In genomic region chr7:4602969-4603368, GRCm38 (mm10) we compare ENCODE assay signal across 31 mouse cellular contexts. TPM values are rescaled to one million over a fixed set of nuclear protein-coding genes. Genes with fewer than 3 reads are reported as not detected.
DNase-seq lines count a peak whose midpoint lies in the region; ATAC-seq and TF ChIP-seq lines count a peak whose summit lies in the region.
"Had no signal": no experiment of that assay in that cellular context is flagged by ENCODE, and none has a peak within 500 bp of the region (broad histone marks: within the 10 kb centered on the region; RNA-seq: fewer than 3 reads in every experiment).

No protein-coding gene starts in this region.

- 0 out of 2 replicates have a peak, but pooled peaks cover 3% of the 10 kb centered on the region for H3K4me1 ChIP-seq in intestine, postnatal 0 days (replicated peaks; ENCODE audit: control insufficient read depth, insufficient read depth, low read length)
- no peaks in the 10 kb centered on the region for H3K4me1 ChIP-seq in stomach, postnatal 0 days (replicated peaks; ENCODE audit: control insufficient read depth, insufficient read depth)
- H3K4me1 ChIP-seq: forebrain, embryonic 10.5 days; forebrain, embryonic 13.5 days; heart, embryonic 13.5 days had no signal

- ATAC-seq in intestine, postnatal 0 days: peak; percentile 75
- ATAC-seq in stomach, postnatal 0 days (ENCODE audit: low FRiP score, low TSS enrichment): peak; percentile 78
- ATAC-seq: CD4-positive, CD25-positive, alpha-beta regulatory T cell, adult 4 months; forebrain, embryonic 13.5 days; forebrain, embryonic 16.5 days; hindbrain, postnatal 0 days had no signal

- peak overlapping the region; percentile 93 for H3K27ac ChIP-seq in intestine, postnatal 0 days (ENCODE audit: low read depth, low read length)
- peak overlapping the region; percentile 74; the same call in 1 of the 2 replicates for H3K27ac ChIP-seq in stomach, postnatal 0 days (replicated peaks)
- H3K27ac ChIP-seq: forebrain, embryonic 10.5 days; forebrain, embryonic 13.5 days; heart, embryonic 10.5 days; heart, embryonic 13.5 days; hindbrain, embryonic 14.5 days; hindbrain, postnatal 0 days had no signal

- peak overlapping the region; percentile 59 for H3K4me2 ChIP-seq in intestine, postnatal 0 days (replicated peaks; ENCODE audit: low read depth)
- no peak overlapping the region; the same call in 1 of the 2 replicates for H3K4me2 ChIP-seq in stomach, postnatal 0 days (replicated peaks; ENCODE audit: low read depth)
- H3K4me2 ChIP-seq: forebrain, embryonic 13.5 days; heart, embryonic 13.5 days; hindbrain, embryonic 14.5 days had no signal

- H3K27me3 ChIP-seq in intestine, postnatal 0 days (replicated peaks; ENCODE audit: control insufficient read depth, insufficient read depth, low read length): no peaks in the 10 kb centered on the region
- no peaks in the 10 kb centered on the region for H3K27me3 ChIP-seq in stomach, postnatal 0 days (ENCODE audit: control insufficient read depth, insufficient read depth, low read length)
- H3K27me3 ChIP-seq: forebrain, embryonic 13.5 days; heart, embryonic 13.5 days had no signal

- no peaks in the 10 kb centered on the region for H3K36me3 ChIP-seq in intestine, postnatal 0 days (ENCODE audit: control insufficient read depth, insufficient read depth)
- H3K36me3 ChIP-seq in stomach, postnatal 0 days (ENCODE audit: control insufficient read depth, insufficient read depth, low read length): no peaks in the 10 kb centered on the region
- H3K36me3 ChIP-seq: forebrain, embryonic 10.5 days; heart, embryonic 10.5 days; heart, embryonic 13.5 days had no signal

- H3K4me3 ChIP-seq in intestine, postnatal 0 days (ENCODE audit: low read depth, low read length): peak overlapping the region; percentile 33
- peak overlapping the region; percentile 8; the same call in 1 of the 2 replicates for H3K4me3 ChIP-seq in stomach, postnatal 0 days (ENCODE audit: low read depth, low read length)
- H3K4me3 ChIP-seq: forebrain, embryonic 10.5 days; forebrain, embryonic 13.5 days; heart, embryonic 10.5 days; heart, embryonic 13.5 days had no signal

- TF ChIP-seq CTCF in intestine, postnatal 0 days (IDR thresholded peaks at IDR 0.05; ENCODE audit: low read depth): no peak
- TF ChIP-seq CTCF in stomach, postnatal 0 days (IDR thresholded peaks at IDR 0.05; ENCODE audit: low read depth): no peak

- no peak for TF ChIP-seq EP300 in stomach, postnatal 0 days (optimal IDR thresholded peaks at IDR 0.05)

- peak; percentile 2 for DNase-seq in urinary bladder, adult 2 months (ENCODE audit: low spot score)
- DNase-seq in urinary bladder, postnatal 10 days (ENCODE audit: low spot score): no peak
- DNase-seq in stomach, postnatal 0 days (ENCODE audit: low spot score): peak; percentile 60
- DNase-seq in layer of hippocampus, postnatal 10 days (ENCODE audit: low spot score in 2 of 2): no peak
- DNase-seq in embryo, embryonic 10 days (ENCODE audit: low spot score): no peak
- DNase-seq: adrenal gland, adult 8-10 months; adrenal gland, postnatal 25 days; cerebellum, adult 11-12 months; cerebellum, adult 8-10 months; cerebellum, postnatal 10 days; cerebellum, postnatal 36 days; gastrocnemius, postnatal 14 days; heart, adult 18-20 months; heart, postnatal 14 days; heart, postnatal 4 days had no signal

- 42% methylated on average over 6 of the region's 6 CpGs for WGBS in intestine, postnatal 0 days
- WGBS in stomach, postnatal 0 days: 80% methylated on average over 6 of the region's 6 CpGs

- H3K9ac ChIP-seq in intestine, postnatal 0 days (ENCODE audit: low read depth, low read length): peak overlapping the region; percentile 40
- H3K9ac ChIP-seq in stomach, postnatal 0 days (ENCODE audit: low read length): no peak overlapping the region
- H3K9ac ChIP-seq: forebrain, embryonic 13.5 days; heart, embryonic 13.5 days; hindbrain, embryonic 14.5 days had no signal

- no peaks in the 10 kb centered on the region for H3K9me3 ChIP-seq in intestine, postnatal 0 days (ENCODE audit: control insufficient read depth)
- H3K9me3 ChIP-seq in stomach, postnatal 0 days (ENCODE audit: control insufficient read depth, low read length): no peaks in the 10 kb centered on the region
- H3K9me3 ChIP-seq: forebrain, embryonic 13.5 days; heart, embryonic 10.5 days; heart, embryonic 13.5 days had no signal

RNA-seq across cellular contexts. Expression of gene Ptprh, which starts 0.9 kb away (rescaled TPM):
- not detected in 2 replicates for polyA plus RNA-seq in urinary bladder, adult 2 months (2012; rRNA removed)
- polyA plus RNA-seq in intestine, postnatal 0 days (2015; fragmentation: Nextera tagmentation; extraction: Ambion mirVana): 16.7 and 17.1 TPM in 2 replicates
- polyA plus RNA-seq in stomach, postnatal 0 days (2015; fragmentation: Nextera tagmentation; extraction: Ambion mirVana): 1.9 TPM in 2 replicates
- 1 to 10 TPM; 1.1 TPM for total RNA-seq in layer of hippocampus, postnatal 10 days (2021)
- total RNA-seq: adrenal gland, adult 8-10 months; adrenal gland, postnatal 25 days; gastrocnemius, adult 18-20 months; gastrocnemius, postnatal 14 days; gastrocnemius, postnatal 4 days; heart, adult 18-20 months; heart, postnatal 14 days; heart, postnatal 4 days; MEL had no signal
- polyA plus RNA-seq: C2C12; CD4-positive, CD25-positive, alpha-beta regulatory T cell, adult 4 months; embryonic facial prominence, embryonic 11.5 days; embryonic facial prominence, embryonic 14.5 days; heart, embryonic 10.5 days; hindbrain, embryonic 11.5 days had no signal

RNA-seq across cellular contexts. Expression of gene Tmem86b, which starts 28.3 kb away (rescaled TPM):
- polyA plus RNA-seq in urinary bladder, adult 2 months (2012; rRNA removed): 15.5 and 19.2 TPM in 2 replicates
- 25.1 and 31.4 TPM in 2 replicates for polyA plus RNA-seq in intestine, postnatal 0 days (2015; fragmentation: Nextera tagmentation; extraction: Ambion mirVana)
- 0.22 and 0.23 TPM in 2 replicates for polyA plus RNA-seq in stomach, postnatal 0 days (2015; fragmentation: Nextera tagmentation; extraction: Ambion mirVana)
- total RNA-seq in layer of hippocampus, postnatal 10 days (2021): 10 to 100 TPM; 13.9 to 18.5 TPM

RNA-seq across cellular contexts. Expression of gene Syt5, which starts 55.6 kb away (rescaled TPM):
- polyA plus RNA-seq in urinary bladder, adult 2 months (2012; rRNA removed): 0.74 and 0.78 TPM in 2 replicates
- 5.3 and 5.7 TPM in 2 replicates for polyA plus RNA-seq in intestine, postnatal 0 days (2015; fragmentation: Nextera tagmentation; extraction: Ambion mirVana)
- polyA plus RNA-seq in stomach, postnatal 0 days (2015; fragmentation: Nextera tagmentation; extraction: Ambion mirVana): 6.7 and 7.2 TPM in 2 replicates
- 100 to 1,000 TPM; 203 to 205 TPM for total RNA-seq in layer of hippocampus, postnatal 10 days (2021)
- total RNA-seq: gastrocnemius, adult 18-20 months; MEL had no signal

RNA-seq across cellular contexts. Expression of gene Ppp6r1, which starts 55.9 kb away (rescaled TPM):
- 130 and 140 TPM in 2 replicates for polyA plus RNA-seq in urinary bladder, adult 2 months (2012; rRNA removed)
- polyA plus RNA-seq in intestine, postnatal 0 days (2015; fragmentation: Nextera tagmentation; extraction: Ambion mirVana): 4.7 and 5.8 TPM in 2 replicates
- polyA plus RNA-seq in stomach, postnatal 0 days (2015; fragmentation: Nextera tagmentation; extraction: Ambion mirVana): 3.9 and 6.2 TPM in 2 replicates
- total RNA-seq in layer of hippocampus, postnatal 10 days (2021): 100 to 1,000 TPM; 112 to 121 TPM

Comparison
In these comparisons a context has a peak if more than half of its experiments do, and no peak if none do; other contexts are left out.
1. DNase-seq: peak in urinary bladder, adult 2 months (single experiment) and stomach, postnatal 0 days (single experiment); none in urinary bladder, postnatal 10 days (single experiment), layer of hippocampus, postnatal 10 days (0 of 2) and embryo, embryonic 10 days (single experiment).
2. RNA of gene Tmem86b, which starts 28.3 kb away (polyA plus RNA-seq): 25.1 to 31.4 TPM in intestine, postnatal 0 days and 15.5 to 19.2 TPM in urinary bladder, adult 2 months; 0.22 to 0.23 TPM in stomach, postnatal 0 days; every median in the first group is over 10 times any median in the second.